Mouse (Mus musculus): Measurements from ENCODE around the gene Cacnb1. TPM values are rescaled to one million over a fixed set of nuclear protein-coding genes. Genes with fewer than 3 reads are reported as not detected.

The Cacnb1 gene
- total and polyA plus RNA-seq, 3 experiments: 0.36 to 0.55 TPM; not detected in 1

- no peak overlapping the region for H3K4me2 ChIP-seq (ENCODE audit: insufficient read depth, low read depth, poor library complexity, severe bottlenecking)
- in situ Hi-C loops (cut with MboI; ENCODE audit: low pct_ligation_motif_present, low pct_unique_long_range_greater_than_20kb, low sequenced_read_pairs): no loop called here
- dilution Hi-C loops (cut with MboI; ENCODE audit: extremely low pct_ligation_motif_present, extremely low pct_unique_long_range_greater_than_20kb, low sequenced_read_pairs): no loop called here
- peaks cover 0 to 3% of the 10 kb centered on the region in 2 experiments for H3K36me3 ChIP-seq (replicated peaks in 1 of 2; ENCODE audit: control insufficient read depth in 1 of 2, insufficient read depth in 1 of 2, low read length in 1 of 2)
- H3K27ac ChIP-seq (ENCODE audit: insufficient read depth, low read depth): no peak overlapping the region
- H3K9me3 ChIP-seq (replicated peaks; ENCODE audit: low read length): peaks cover 6% of the 10 kb centered on the region
- no peaks in the 10 kb centered on the region for H3K27me3 ChIP-seq (replicated peaks)
- H3K9ac ChIP-seq (ENCODE audit: insufficient read depth, low read depth): no peak overlapping the region
- no peak overlapping the region for H3K4me3 ChIP-seq (replicated peaks in 1 of 3; ENCODE audit: low read depth in 2 of 3, low read length in 2 of 3, poor library complexity in 1 of 3)
- H3K79me2 ChIP-seq (replicated peaks; ENCODE audit: control insufficient read depth, extremely low read depth, insufficient read depth, poor library complexity, severe bottlenecking): no peaks in the 10 kb centered on the region
- H3K4me1 ChIP-seq (ENCODE audit: control insufficient read depth in 1 of 2, insufficient read depth in 2 of 2): peaks cover 19 to 45% of the 10 kb centered on the region in 2 experiments
- no peak for DNase-seq (ENCODE audit: extremely low read depth)
- TF ChIP-seq ETS1 (conservative IDR thresholded peaks at IDR 0.05; ENCODE audit: low read depth, low read length) (no peak), MAFK (IDR thresholded peaks at IDR 0.05; ENCODE audit: insufficient replicate concordance, low read length) (no peak), CHD1 (IDR thresholded peaks at IDR 0.05; ENCODE audit: low read depth, low read length) (no peak), IRF4 (IDR thresholded peaks at IDR 0.05; ENCODE audit: low read depth, low read length) (no peak), ELF1 (IDR thresholded peaks at IDR 0.05; ENCODE audit: low read depth, low read length) (no peak), TBP (conservative IDR thresholded peaks at IDR 0.05; ENCODE audit: low read depth, low read length) (no peak), TCF12 (IDR thresholded peaks at IDR 0.05; ENCODE audit: low read depth, low read length) (no peak), SMC3 (IDR thresholded peaks at IDR 0.05; ENCODE audit: low read depth, low read length) (no peak), CTCF (conservative IDR thresholded peaks at IDR 0.05 in 1 of 2, IDR thresholded peaks at IDR 0.05 in 1 of 2; ENCODE audit: low read depth in 2 of 2, low read length in 2 of 2) (no peak), MEF2A (IDR thresholded peaks at IDR 0.05; ENCODE audit: borderline replicate concordance, low read depth, low read length) (no peak), POLR2A (IDR thresholded peaks at IDR 0.05; ENCODE audit: low read depth, low read length) (no peak), NELFE (IDR thresholded peaks at IDR 0.05; ENCODE audit: low read depth, low read length) (no peak), HCFC1 (IDR thresholded peaks at IDR 0.05; ENCODE audit: low read depth, low read length) (no peak), MAZ (IDR thresholded peaks at IDR 0.05; ENCODE audit: low read depth, low read length) (no peak), JUN (IDR thresholded peaks at IDR 0.05; ENCODE audit: insufficient read depth, low read depth, low read length) (no peak), UBTF (IDR thresholded peaks at IDR 0.05; ENCODE audit: low read depth, low read length) (no peak), JUND (conservative IDR thresholded peaks at IDR 0.05; ENCODE audit: low read depth, low read length) (no peak), E2F4 (IDR thresholded peaks at IDR 0.05; ENCODE audit: insufficient replicate concordance, low read depth, low read length) (no peak), ZKSCAN1 (IDR thresholded peaks at IDR 0.05; ENCODE audit: borderline replicate concordance, low read depth, low read length) (no peak)
These were observed 17.8 kb downstream of the Cacnb1 start for GRCm38 (mm10) chr11:98005076-98005475.

- Histone ChIP-seq H3K27ac (ENCODE audit: insufficient read depth, low read depth) (no peak overlapping the region), H3K79me2 (replicated peaks; ENCODE audit: control insufficient read depth, extremely low read depth, insufficient read depth, poor library complexity, severe bottlenecking) (no peaks in the 10 kb centered on the region), H3K4me2 (ENCODE audit: insufficient read depth, low read depth, poor library complexity, severe bottlenecking) (no peak overlapping the region), H3K4me3 (replicated peaks in 1 of 3; ENCODE audit: low read depth in 2 of 3, low read length in 2 of 3, poor library complexity in 1 of 3) (no peak overlapping the region), H3K9me3 (replicated peaks; ENCODE audit: low read length) (peaks cover 6% of the 10 kb centered on the region), H3K36me3 (replicated peaks in 1 of 2; ENCODE audit: control insufficient read depth in 1 of 2, insufficient read depth in 1 of 2, low read length in 1 of 2) (peaks cover 0 to 3% of the 10 kb centered on the region in 2 experiments), H3K27me3 (replicated peaks) (no peaks in the 10 kb centered on the region), H3K9ac (ENCODE audit: insufficient read depth, low read depth) (no peak overlapping the region), H3K4me1 (ENCODE audit: control insufficient read depth in 1 of 2, insufficient read depth in 2 of 2) (peaks cover 25 to 53% of the 10 kb centered on the region in 2 experiments)
- dilution Hi-C loops (cut with MboI; ENCODE audit: extremely low pct_ligation_motif_present, extremely low pct_unique_long_range_greater_than_20kb, low sequenced_read_pairs): no loop called here
- no peak for DNase-seq (ENCODE audit: extremely low read depth)
- in situ Hi-C loops (cut with MboI; ENCODE audit: low pct_ligation_motif_present, low pct_unique_long_range_greater_than_20kb, low sequenced_read_pairs): no loop called here
- no peak for TF ChIP-seq POLR2A (IDR thresholded peaks at IDR 0.05; ENCODE audit: low read depth, low read length)
- no peak for TF ChIP-seq JUND (conservative IDR thresholded peaks at IDR 0.05; ENCODE audit: low read depth, low read length)
- TF ChIP-seq RCOR1 (conservative IDR thresholded peaks at IDR 0.05; ENCODE audit: low read depth, low read length): no peak
- TF ChIP-seq POLR2AphosphoS2 (IDR thresholded peaks at IDR 0.05; ENCODE audit: low read depth, low read length): no peak
- TF ChIP-seq JUN (IDR thresholded peaks at IDR 0.05; ENCODE audit: insufficient read depth, low read depth, low read length): no peak
- TF ChIP-seq ZMIZ1 (IDR thresholded peaks at IDR 0.05; ENCODE audit: low read depth, low read length): no peak
- TF ChIP-seq RAD21 (IDR thresholded peaks at IDR 0.05; ENCODE audit: low read depth, low read length): no peak
- no peak for TF ChIP-seq TCF12 (IDR thresholded peaks at IDR 0.05; ENCODE audit: low read depth, low read length)
- no peak for TF ChIP-seq MAX (IDR thresholded peaks at IDR 0.05; ENCODE audit: low read length)
- no peak for TF ChIP-seq SIN3A (IDR thresholded peaks at IDR 0.05; ENCODE audit: low read length)
- TF ChIP-seq BHLHE40 (IDR thresholded peaks at IDR 0.05; ENCODE audit: low read depth, low read length): no peak
- no peak for TF ChIP-seq CHD1 (IDR thresholded peaks at IDR 0.05; ENCODE audit: low read depth, low read length)
- TF ChIP-seq ZKSCAN1 (IDR thresholded peaks at IDR 0.05; ENCODE audit: borderline replicate concordance, low read depth, low read length): no peak
- no peak for TF ChIP-seq UBTF (IDR thresholded peaks at IDR 0.05; ENCODE audit: low read depth, low read length)
- TF ChIP-seq ELF1 (IDR thresholded peaks at IDR 0.05; ENCODE audit: low read depth, low read length): no peak
- no peak for TF ChIP-seq ZC3H11A (IDR thresholded peaks at IDR 0.05; ENCODE audit: low read depth, low read length)
These were observed 18.7 kb downstream of the Cacnb1 start for GRCm38 (mm10) chr11:98004161-98004560.
